Mouse (Mus musculus) adrenal gland, adult 8-10 months (tissue): ENCODE results near the gene Fam83f. TPM values are rescaled to one million over a fixed set of nuclear protein-coding genes. Genes with fewer than 3 reads are reported as not detected.

Experiments
- DNase-seq: peaks from one replicate; pipeline ENCODE4 v3.0.0; 2022
- microRNA-seq, 2 experiments: library from miRNA; unstranded; fragments of <30 nt; microRNA quantifications; one replicate each; pipeline ENCODE4 v1.2.0; 2022
- total RNA-seq, 4 experiments: library from RNA; stranded (reverse); gene quantifications; 2 replicates each; pipeline ENCODE4 v1.2.4; 2022

Gene Fam83f
- total RNA-seq, 4 experiments from 2014 or later = 0.35 to 0.59 (median 0.38) TPM; not detected in 1

GRCm38 (mm10) chr15:80743606-80744005, 72.0 kb downstream of the Fam83f start:
- no peak for DNase-seq

DNA sequence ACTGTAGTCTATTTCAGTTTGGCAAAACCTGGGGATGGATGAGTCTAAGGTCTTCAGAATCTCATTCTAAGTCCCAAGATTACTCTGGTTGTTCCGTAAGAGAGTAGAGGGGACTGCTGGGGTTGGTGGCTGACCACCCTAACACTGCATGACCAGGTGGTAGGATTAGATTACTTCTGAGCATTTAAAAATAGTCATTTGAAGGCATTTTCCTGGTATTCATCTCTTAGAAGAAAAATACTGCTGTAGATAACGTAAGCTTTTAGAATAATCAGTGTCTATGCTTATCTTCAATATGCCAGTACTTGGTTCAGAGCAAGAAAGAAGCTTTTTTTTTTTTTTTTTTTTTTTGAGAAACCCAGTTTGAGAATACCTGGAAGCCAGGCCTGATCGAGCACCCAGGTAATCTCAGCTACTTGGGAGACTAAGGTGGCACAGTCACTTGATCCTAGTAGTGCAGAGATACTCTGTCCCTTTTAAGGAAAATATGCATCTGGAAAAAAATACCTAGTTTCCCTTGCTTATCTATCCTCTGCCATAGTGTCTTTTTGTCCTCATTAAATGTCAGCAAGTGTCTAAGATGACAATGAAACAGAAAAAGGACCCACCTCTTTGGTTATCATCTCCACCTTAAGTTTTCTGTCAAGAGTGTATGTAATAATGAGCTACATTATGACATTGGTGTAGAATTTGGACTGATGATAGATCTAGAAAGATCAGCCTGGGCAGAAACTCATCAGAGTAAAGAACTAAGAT, 73.2 kb downstream of the Fam83f start:
- no peak for DNase-seq

- DNase-seq = no peak
Measured at GRCm38 (mm10) chr15:80748979-80749378, 77.3 kb downstream of the Fam83f start.

Small RNA genes within 50 kb of the gene (microRNA-seq; reads per million reads assigned to microRNA genes)
- gene Mir6957 = 0 to 1.0 reads per million in 2 experiments

Other genes with a start within 250 kb of the Fam83f start
- gene Enthd1, start 106.7 kb upstream of the Fam83f start, total RNA-seq = not detected
- 1 to 10 TPM in 3 of 4 experiments, under 1 TPM in 1; 0.66 to 1.7 (median 1.3) TPM for gene Grap2, start 99.3 kb upstream of the Fam83f start, total RNA-seq
- gene Tnrc6b, start 39.5 kb downstream of the Fam83f start, total RNA-seq = 10 to 100 TPM; 61.4 to 85.1 (median 69.2) TPM